Mouse (Mus musculus): Measurements from ENCODE around the gene Eya3.

GRCm38 (mm10) chr4:132638461-132639190, at the start of gene Eya3:
- TF ChIP-seq CTCF (conservative IDR thresholded peaks at IDR 0.05; ENCODE audit: low read length): no peak
- no peak for TF ChIP-seq POU5F1 (IDR thresholded peaks at IDR 0.05; ENCODE audit: borderline replicate concordance, low read length)
- TF ChIP-seq NANOG (IDR thresholded peaks at IDR 0.05; ENCODE audit: borderline replicate concordance, low read length): no peak
